Mouse (Mus musculus) mouse trophoblast stem cell (cell line): Measurements from ENCODE around the gene Spag17.

Source experiments
- in situ Hi-C, 2 experiments: fragments of 300-500 bp; cut with MseI, MboI; formaldehyde crosslinking; loops; 2 replicates in 1 of 2; 3 replicates in 1 of 2; pipeline ENCODE4 v1.15.1; 2025

Gene Spag17

DNA sequence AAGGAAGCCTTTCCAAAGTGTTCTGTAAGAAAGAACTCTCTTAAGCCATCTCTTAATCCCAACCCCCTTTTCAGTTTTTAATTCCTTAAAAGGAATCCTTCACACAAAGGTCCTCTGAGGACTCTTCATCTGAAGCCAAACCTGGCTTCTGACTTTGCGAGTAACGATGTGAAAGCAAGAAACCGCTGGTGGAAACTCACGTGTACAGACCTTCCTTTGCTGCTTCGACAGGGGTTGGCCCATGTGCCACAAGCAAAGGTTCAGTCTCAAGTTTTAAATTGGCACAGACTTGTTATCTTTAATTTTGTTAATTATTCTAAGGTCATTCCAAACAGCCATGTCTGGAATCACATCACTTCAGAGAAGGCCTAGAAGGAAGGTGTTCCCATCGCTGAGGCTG is 79.1 kb downstream of the Spag17 start:
- in situ Hi-C loops, result no loop called here

DNA sequence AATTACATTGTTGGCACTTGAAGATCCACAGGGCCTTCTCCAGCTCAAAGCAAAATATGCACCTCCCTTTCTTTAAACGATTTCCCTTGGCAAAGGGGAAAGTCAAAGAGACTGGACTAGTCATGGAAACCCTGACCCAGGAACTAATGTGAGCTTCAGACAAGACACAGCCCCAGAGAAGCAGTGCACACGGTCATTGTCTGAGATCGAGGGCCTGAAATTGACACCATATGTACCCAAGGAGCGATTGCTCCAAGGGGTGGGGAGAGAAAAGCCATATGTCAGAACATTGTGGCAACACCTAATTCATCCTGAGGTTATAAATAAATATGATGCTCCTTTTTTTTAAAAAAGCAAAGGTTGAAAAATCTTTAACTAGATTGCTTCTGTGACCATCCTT is 80.7 kb downstream of the Spag17 start:
- in situ Hi-C loops, result no loop called here

DNA sequence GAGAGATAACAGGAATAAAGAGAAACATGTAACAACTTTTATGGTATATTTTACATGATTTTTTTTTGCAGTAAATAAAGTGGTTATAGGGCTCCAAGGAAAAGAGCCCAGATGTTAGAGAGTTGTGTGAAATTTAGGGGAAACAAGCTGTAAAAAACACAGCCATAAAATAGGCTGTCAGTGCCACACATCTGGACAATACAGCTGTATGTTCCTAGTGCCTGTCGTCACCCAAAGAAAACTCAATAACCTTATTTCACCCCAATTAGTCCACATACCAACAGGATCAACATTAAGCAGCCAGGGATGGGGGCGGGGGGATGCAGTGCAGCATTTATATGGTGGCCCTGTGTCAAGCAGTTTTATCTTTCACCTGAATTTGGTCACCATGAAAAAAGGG is 81.1 kb downstream of the Spag17 start:
- in situ Hi-C loops, result no loop called here

DNA sequence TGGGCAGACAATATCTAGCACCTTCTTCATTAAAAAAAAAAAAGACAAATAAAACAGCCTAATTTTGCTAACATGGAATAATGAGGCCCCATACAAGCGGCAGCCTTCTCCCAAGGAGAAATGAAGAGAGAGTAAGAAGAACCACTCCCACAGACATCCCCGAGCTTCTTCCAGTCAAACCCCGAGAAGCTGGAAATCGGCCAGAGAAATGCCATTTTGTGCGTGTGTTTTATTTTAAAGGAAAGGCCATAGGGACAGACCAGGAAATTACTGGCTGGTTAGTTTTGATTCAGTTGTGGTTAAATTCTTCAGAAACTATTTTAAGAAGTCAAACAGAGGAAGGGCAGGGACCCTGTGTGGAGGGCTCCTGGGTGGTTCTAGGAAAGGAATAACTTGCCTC is 85.6 kb downstream of the Spag17 start:
- in situ Hi-C loops, result no loop called here

GRCm38 (mm10) chr3:99981046-99981445 is 95.8 kb downstream of the Spag17 start:
- in situ Hi-C loops, result no loop called here

DNA sequence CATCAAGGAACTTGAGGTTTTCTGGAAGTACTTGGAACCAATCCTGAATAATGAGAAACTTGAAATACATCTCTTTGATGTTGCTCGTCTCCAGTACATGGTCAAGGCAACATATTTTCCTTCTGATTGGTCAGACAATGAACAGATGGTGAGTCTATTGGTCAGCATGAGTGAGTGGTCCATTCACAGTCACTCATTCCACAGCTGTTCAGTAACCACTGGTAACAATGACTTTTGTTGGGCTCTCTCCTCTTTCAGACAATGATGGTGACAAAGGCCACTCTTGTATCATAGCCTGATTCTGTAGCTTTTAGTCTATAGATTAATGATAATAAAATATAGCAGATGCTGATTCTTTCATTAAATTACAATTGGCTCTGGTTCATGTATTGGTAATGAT is 119.5 kb downstream of the Spag17 start:
- in situ Hi-C loops, result no loop called here

DNA sequence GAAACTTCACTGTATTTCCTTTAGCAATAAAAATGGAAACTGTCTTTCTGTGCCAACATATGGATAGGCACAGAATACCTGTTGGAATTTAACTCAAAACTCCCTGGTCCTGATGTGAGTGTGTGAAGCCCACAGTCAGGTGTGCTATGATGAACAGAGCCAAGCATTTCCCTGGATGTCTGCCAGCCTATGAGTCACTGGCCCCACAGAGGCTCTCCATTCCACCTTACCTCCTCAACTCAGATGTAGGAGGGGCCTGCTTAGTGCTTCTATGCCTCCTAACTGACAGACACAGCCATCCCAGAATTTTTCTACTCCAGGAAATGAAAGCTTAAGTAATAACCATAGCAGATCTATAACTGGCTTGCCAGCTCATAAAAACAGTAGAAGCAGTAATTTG is 124.6 kb downstream of the Spag17 start:
- in situ Hi-C loops, result no loop called here

DNA sequence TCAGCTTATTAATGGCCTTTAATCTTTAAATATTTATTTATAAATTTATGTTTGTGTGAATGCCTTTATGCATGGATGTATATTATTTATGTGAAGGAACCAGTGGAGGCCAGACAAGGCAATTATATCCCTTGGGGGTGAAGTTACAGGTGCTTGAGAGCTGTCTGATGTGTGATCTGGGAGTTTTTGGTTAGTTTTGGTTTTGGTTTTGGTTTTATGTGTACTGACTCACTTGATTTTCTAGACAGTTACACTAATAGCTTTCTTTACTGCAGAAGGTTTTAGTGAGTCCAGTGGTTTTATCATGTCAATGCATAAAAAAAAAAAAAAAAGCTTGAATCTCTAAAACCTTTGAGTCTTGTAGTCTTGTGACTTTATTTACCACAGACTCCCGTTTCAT is 128.9 kb downstream of the Spag17 start:
- in situ Hi-C loops, result no loop called here

DNA sequence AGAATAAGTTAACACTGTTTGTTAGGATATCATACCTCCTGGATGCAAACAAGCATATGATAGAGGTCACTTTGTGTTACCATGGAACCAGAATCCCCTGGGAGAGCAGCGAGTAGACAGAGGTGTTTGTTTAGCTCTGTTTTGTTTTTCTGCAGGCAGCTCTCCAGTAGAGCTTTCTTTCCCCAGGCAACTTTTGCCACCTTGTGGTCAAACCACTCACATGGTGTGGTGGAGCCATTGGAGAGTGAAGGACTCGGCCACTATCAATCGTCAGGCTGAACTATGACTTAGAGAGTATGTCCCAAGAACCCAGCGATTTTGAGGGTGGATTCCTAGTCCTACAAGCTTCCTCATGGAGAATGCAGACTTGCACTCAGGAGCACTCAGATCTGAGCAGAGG is 146.1 kb downstream of the Spag17 start:
- in situ Hi-C loops, result no loop called here

DNA sequence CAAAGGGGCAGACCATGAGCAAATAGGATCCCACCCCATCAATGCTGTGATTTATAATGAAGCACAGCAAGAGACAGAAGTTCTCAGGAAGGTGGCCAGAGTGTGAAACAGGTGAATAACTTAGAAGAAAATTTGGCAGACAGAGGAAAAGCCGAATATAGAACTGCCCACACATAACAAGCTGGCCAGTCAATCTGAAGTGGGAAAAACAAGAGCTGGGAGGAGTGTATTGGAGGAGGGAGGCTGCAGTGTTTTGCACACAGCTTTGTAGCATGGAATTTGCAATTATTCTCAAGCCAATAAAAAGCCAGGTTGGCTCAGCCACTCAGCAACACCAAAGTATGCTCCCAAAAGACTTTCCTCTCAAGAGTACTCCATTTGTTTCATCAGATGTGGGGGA is 147.8 kb downstream of the Spag17 start:
- in situ Hi-C loops, result no loop called here

- in situ Hi-C loops, result no loop called here
These were observed 149.3 kb downstream of the Spag17 start for GRCm38 (mm10) chr3:100034366-100034956.

DNA sequence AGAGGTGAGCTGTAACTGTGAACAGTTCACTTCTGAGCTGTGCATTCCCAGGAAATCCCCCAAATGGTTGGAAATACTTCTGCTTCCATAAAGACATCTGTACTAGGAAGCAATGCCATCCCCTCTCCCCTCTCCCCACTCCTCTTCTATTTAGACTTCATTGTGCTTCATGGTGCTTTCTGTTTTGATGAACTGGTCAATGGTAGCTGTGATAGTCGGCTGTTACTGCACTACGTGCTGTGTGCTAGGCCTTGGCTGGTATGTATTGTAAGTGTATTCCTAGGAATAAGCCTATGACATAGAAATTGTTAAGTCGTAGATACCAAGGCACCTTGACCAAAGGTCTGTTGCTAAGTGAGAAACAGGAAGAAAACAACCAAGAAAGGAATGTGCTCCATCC is 149.9 kb downstream of the Spag17 start:
- in situ Hi-C loops, result no loop called here

- in situ Hi-C loops, result no loop called here
These were observed 151.6 kb downstream of the Spag17 start for GRCm38 (mm10) chr3:100036846-100037245.

DNA sequence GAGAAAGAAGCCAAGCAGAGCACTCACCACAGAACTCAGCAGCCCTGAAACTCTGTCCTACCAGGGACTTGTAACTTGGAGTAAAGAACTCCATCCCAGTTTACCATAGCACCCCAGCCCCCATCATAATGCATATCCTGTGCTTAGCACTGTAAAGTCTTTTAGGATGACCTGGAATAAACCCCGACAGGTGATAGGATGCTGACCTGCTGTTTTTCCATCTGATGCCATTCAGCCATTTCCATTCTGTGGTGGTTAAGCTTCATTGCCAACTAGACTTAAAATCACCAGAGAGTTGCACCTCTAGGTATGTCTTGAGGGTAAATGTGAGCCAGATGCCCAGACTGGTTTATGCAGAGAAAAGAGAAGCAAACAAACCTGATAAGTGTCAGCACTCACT is 189.2 kb downstream of the Spag17 start:
- in situ Hi-C loops, result no loop called here

GRCm38 (mm10) chr3:100102386-100103092 is 217.3 kb downstream of the Spag17 start:
- in situ Hi-C loops, result no loop called here

- in situ Hi-C loops, result no loop called here
These were observed 221.5 kb downstream of the Spag17 start for GRCm38 (mm10) chr3:100106736-100107135.

DNA sequence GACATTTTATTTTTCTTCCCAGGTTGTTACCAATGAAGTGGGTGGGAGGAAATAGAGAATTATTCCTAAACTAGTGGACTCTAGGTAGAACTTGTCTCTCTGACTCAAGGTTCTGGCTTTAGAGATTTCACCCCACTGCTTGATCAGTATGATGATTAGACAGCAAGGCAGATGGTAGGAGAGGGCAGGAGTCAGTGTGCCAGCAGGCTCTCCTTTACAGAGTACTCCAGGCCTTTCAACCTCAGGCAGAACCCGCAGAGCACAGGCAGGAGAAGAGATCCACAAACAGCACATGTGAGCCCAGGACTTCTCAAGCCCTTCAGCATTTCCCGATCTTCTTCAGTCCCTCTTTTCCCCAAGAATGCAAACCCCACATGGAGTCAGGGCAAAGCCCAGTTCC is 233.5 kb downstream of the Spag17 start:
- in situ Hi-C loops, result no loop called here

DNA sequence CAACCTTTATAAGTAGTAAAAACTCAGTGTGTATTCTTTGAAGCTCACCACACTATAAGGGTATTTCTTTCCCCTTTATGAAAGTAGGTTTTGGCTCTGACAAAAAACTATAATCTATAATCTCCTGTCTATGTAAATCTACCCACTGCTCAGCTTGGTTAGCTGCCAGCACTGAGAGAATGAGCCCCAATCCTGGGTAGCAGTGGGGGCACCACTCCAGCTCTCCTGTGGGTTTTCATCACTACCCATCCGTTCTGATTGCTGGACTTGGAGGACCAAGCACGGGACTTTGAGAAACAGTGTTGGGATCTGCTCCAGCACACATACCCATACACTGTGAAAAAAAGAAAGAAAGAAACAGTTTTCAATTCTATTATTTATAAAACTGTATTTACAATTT is 236.8 kb downstream of the Spag17 start:
- in situ Hi-C loops, result no loop called here

DNA sequence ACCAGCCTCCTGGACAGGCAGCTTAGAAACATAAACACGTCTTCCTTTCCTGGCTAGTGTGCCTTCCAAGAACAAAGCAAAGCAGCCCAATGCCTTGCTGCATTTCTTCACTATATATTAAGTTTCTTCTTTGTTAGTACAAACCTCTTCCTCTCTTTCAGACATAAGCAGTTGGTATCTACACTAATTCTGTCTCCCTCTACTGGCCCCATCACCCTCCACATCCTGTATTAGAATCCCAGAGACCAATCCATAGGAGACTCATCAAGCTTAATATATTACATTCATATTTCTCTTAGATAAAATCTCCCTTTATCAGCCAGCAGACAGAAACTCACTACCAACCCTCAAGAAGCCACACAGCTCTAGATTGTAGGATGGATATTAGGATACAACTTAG is 237.2 kb downstream of the Spag17 start:
- in situ Hi-C loops, result no loop called here

GRCm38 (mm10) chr3:100160682-100161445 is 275.7 kb downstream of the Spag17 start:
- in situ Hi-C loops, result no loop called here

- in situ Hi-C loops, result no loop called here
These were observed 276.6 kb downstream of the Spag17 start for GRCm38 (mm10) chr3:100161665-100162314.

DNA sequence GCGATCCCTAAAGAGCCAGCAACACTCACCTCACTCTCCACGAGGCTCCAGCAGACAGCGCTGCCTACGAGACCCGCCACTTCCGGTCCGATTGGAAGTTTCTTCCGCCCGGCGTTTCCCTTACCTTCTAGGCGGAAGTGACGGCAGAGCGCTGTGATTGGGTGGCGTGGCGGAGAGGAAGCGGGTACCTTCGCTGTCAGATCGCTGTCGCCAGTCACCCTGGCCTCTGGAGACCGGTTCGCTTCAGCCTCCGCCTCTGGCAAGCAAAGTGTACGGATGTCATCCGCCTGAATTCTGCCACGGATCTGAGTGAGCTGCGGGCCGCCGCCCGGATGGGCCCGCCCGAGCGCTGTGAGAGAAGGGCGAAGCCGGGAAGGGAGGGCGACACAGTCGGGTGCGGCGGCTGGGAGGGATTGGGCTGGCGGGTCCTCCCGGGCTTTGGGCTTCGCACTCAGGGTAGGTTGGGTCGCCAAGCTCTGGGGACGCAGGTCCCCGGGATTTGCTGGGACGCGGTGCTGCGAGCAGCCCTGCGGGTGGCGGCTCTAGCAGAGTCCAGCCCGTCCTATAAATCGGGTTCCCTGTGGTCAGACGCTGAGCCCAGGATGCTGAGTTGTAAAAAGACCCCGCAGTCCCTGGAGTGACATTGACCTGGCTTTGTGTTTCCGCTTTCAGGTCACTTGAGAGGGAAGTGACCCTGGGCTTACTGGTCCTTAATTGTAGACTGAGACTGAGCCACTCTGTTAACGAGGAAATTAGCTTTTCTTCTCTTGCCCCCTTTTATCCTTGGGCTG is 277.3 kb downstream of the Spag17 start, which contains the start of the genes Gdap2 and Wdr3:
Gene Gdap2 (plus strand): TSS at position 67 of the 791 bp plus-strand sequence.
Gene Wdr3 (minus strand): TSS at position 93 of the 791 bp plus-strand sequence.
- in situ Hi-C loops, result no loop called here
